Mouse (Mus musculus) CD4-positive helper T cell, adult 2 months (primary cell): ENCODE data around the gene Gm21317.
"Not testable (repeated sequence)": the region's sequence is repeated elsewhere in the genome, so short reads cannot be mapped to it uniquely, and the experiment has no call there.

ENCODE experiments used
- DNase-seq: peaks from one replicate; pipeline ENCODE4 v3.0.0-alpha.2; 2012; ENCODE audit warnings: low read depth, missing footprints, low spot score

Gene Gm21317

DNA sequence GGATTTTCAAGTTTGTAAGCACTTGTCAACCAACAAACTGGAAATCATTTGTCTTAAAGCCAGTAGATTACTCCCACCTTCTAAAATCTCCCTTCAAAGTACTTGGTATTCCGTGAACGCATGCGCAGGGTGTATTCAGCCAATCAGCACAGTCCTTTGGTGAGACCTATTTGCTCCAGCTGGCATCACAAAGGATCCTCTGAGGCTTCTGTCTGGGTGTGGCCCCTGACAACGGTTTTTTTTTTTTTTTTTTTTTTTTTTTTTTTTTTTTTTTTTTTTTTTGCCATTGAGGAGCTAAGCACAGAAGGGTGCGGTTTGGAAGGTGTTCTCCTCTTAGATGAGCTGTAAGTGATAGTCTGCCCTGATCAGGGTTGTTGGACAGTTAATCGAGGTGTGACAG lies at the start of gene Gm21317:
Gene Gm21317, plus strand, starts transcription at position 301 of the 400 bp plus-strand sequence.
- not testable (repeated sequence) for DNase-seq
